Mouse (Mus musculus) small intestine, adult 2 months (tissue): Measurements from ENCODE around the gene Cdc27. TPM values are rescaled to one million over a fixed set of nuclear protein-coding genes. Genes with fewer than 3 reads are reported as not detected.

Experiments
- H3K27ac ChIP-seq: fragments of 200-500 bp; 2 replicates; pipeline ENCODE4 v1.5.1; 2012; ENCODE audit warnings: low read depth, low read length, control low read depth, inconsistent platforms; ENCODE audit not compliant: insufficient read depth
- H3K27me3 ChIP-seq: fragments of 200-500 bp; 2 replicates; pipeline ENCODE4 v1.6.1; 2012; ENCODE audit warnings: mild to moderate bottlenecking, moderate library complexity, low read length, inconsistent platforms; ENCODE audit not compliant: control insufficient read depth, insufficient read depth
- H3K36me3 ChIP-seq: fragments of 200-500 bp; 2 replicates; pipeline ENCODE4 v1.6.1; 2012; ENCODE audit warnings: mild to moderate bottlenecking, low read length, control low read depth, inconsistent platforms; ENCODE audit not compliant: control insufficient read depth, insufficient read depth
- H3K4me1 ChIP-seq: fragments of 200-500 bp; 2 replicates; pipeline ENCODE4 v1.6.1; 2012; ENCODE audit warnings: low read length, inconsistent platforms, mixed read lengths; ENCODE audit not compliant: control insufficient read depth, insufficient read depth, insufficient read length
- H3K4me3 ChIP-seq: fragments of 200-500 bp; 2 replicates; pipeline ENCODE4 v1.5.1; 2012; ENCODE audit warnings: low read depth, mild to moderate bottlenecking, control low read depth, inconsistent platforms, low read length, moderate library complexity
- CTCF ChIP-seq: fragments of 200-500 bp; IDR thresholded peaks from 2 replicates; pipeline ENCODE4 v1.5.1; 2012; ENCODE audit warnings: low read depth, mild to moderate bottlenecking, control low read depth, inconsistent platforms, low read length, moderate library complexity, mixed read lengths; ENCODE audit not compliant: insufficient replicate concordance, insufficient read length; ENCODE audit errors: extremely low read depth
- POLR2A ChIP-seq: fragments of 200-500 bp; IDR thresholded peaks from 2 replicates; pipeline ENCODE4 v1.6.1; 2012; ENCODE audit warnings: low read depth, mild to moderate bottlenecking, control low read depth, inconsistent platforms, low read length, moderate library complexity
- WGBS: fragments of 180-500 bp; shearing (Covaris S2); methylation state at CpG from one replicate; pipeline ENCODE4 v1.1.7; 2018; 5-methylcytosine and 5-hydroxymethylcytosine counted together
- polyA plus RNA-seq: library from polyadenylated mRNA; depleted of rRNA; stranded (reverse); fragments of >200 nt; gene quantifications from 2 replicates; pipeline ENCODE4 v1.2.3, GENCODE M21; 2012

The Cdc27 gene
- polyA plus RNA-seq, 1 experiment: 1.2 TPM

DNA sequence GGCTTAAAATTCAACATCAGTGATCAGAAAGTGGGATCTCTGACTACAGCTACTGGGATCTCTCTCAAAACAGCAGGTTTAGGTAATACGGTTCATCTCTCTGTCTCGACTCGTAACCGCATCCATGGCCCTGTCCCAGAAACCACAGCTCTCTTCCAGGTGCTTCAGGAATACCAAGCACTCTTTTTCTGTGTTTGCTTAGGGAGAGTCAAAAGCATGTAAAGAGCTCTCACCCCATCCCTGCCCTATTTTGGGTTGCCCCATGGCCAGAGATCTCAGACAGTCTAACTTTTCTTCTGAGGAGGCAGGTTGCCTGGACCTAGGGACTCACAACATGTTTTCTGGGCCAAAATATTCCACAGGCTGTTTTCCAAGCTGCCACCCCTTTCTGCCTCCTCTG, 17.9 kb upstream of the Cdc27 start:
- H3K27me3 ChIP-seq: 0 out of 2 replicates have a peak, but pooled peaks cover 3% of the 10 kb centered on the region
- peaks cover 3% of the 10 kb centered on the region for H3K4me1 ChIP-seq
- no peak overlapping the region for H3K27ac ChIP-seq
- no peaks in the 10 kb centered on the region for H3K36me3 ChIP-seq
- H3K4me3 ChIP-seq: no peak overlapping the region
- TF ChIP-seq CTCF (no peak), POLR2A (no peak)
- 90% methylated on average over 4 of the region's 4 CpGs for WGBS

DNA sequence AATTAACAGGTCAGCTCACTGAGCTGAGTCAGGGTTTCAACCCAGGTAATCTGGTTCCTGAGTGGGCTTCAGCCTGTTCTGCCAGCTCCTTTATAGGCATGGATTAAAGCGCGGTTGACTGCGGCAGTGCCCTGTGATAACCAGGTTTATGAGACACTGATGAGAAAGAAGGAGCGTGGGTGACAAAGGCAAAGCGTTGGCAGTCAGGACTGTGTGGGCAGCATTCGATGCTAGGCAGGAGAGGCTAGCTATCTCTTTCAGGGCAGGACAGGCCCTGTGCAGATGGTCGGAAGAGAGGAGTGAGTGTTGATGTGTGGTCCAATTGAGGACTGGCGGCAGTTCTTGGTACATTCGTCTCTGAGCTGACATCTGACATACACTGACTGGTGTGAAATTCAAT, 17.3 kb upstream of the Cdc27 start:
- 84% methylated on average over 9 of the region's 9 CpGs for WGBS
- TF ChIP-seq CTCF: no peak
- TF ChIP-seq POLR2A: no peak
- peaks cover 3% of the 10 kb centered on the region for H3K4me1 ChIP-seq
- 0 out of 2 replicates have a peak, but pooled peaks cover 3% of the 10 kb centered on the region for H3K27me3 ChIP-seq
- no peaks in the 10 kb centered on the region for H3K36me3 ChIP-seq
- H3K27ac ChIP-seq: no peak overlapping the region
- no peak overlapping the region for H3K4me3 ChIP-seq

DNA sequence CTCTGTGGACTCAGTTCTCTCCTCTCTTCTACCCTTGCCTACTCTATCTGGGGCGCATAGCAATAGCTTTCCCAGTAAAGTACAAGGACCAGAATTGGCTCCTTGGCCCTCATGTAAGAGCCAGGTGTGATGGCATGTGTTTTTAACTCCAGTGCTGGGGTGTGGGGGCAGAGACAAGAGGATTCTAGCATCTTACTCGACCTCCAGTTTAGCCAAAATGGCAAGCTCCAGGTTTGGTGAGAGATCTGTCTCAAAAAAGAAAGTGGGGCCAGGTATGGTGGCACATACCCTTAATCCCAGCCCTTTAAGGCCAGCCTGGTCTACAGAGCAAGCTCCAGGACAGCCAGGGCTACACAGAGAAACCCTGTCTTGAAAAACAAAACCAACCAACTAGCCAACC, 16.4 kb upstream of the Cdc27 start:
- no peak overlapping the region for H3K4me3 ChIP-seq
- peaks cover 3% of the 10 kb centered on the region for H3K4me1 ChIP-seq
- no peaks in the 10 kb centered on the region for H3K27me3 ChIP-seq
- TF ChIP-seq CTCF (no peak), POLR2A (no peak)
- no peak overlapping the region for H3K27ac ChIP-seq
- 71% methylated on average over 2 of the region's 2 CpGs for WGBS
- no peaks in the 10 kb centered on the region for H3K36me3 ChIP-seq

DNA sequence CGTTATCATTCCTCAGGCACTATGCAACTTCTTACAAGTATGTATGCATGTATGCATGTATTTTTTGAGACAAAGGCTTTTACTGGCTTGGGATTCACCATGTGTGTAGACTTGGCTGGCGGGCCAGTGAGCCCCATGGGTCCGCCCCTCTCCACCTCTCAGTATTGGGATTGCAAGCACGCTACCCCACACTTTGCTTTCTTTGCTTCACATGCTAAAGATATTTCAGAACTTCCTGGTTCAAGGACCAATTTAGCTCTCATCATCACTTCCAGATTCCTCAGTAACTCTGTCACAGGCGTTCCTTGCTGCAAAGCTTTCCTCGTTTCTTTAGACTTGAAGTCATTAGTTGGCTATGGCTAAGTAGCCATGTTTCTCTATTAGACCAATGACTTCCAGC, 15.7 kb upstream of the Cdc27 start:
- TF ChIP-seq CTCF: no peak
- TF ChIP-seq POLR2A: no peak
- Histone ChIP-seq H3K4me3 (no peak overlapping the region), H3K4me1 (no peaks in the 10 kb centered on the region)

DNA sequence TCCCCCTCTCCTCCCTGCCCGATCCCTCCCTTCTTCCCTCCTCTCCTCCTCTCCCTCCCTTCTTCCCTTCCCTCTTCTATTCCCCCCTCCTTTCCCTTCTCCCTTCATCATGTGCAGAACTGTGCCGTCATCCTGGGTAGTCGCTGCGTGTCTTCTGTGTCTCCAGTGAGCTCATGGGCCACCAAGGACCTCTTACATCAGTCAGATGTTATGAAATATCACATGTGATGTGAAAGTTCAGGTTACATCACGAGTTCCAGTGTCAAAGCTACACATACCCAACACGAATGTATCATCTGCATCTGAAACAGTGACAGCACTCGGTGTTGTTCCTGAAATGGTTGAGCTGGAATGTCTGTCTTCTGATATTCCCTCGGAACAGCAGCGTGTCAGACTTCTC, 14.8 kb upstream of the Cdc27 start:
- WGBS: 84% methylated on average over 9 of the region's 9 CpGs
- Histone ChIP-seq H3K27ac (no peak overlapping the region), H3K4me1 (no peaks in the 10 kb centered on the region), H3K4me3 (no peak overlapping the region), H3K27me3 (no peaks in the 10 kb centered on the region), H3K36me3 (no peaks in the 10 kb centered on the region)
- TF ChIP-seq POLR2A (no peak), CTCF (no peak)

More for the DNA sequence above, 15.7 kb upstream of the Cdc27 start:
- Histone ChIP-seq H3K27me3 (no peaks in the 10 kb centered on the region), H3K36me3 (no peaks in the 10 kb centered on the region), H3K27ac (no peak overlapping the region)
- WGBS: 71% methylated on average over 6 of the region's 6 CpGs

DNA sequence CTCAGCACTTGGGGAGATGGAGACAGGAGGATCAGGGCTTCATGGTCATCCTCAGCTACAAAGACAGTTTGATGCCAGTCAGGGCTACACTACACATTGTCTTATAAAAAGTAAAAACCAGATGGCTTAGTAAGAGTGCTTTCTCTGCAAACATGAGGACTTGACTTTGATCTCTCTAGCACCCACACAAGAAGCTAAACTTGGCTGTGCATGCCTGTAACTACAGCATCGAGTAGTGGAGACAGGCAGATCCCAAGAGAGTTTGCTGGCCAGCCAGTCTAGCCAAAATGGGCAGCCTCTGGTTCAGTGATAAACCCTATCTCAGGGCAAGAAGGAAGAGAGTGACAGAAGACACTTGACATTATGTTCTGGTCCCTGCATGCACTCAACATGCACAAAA, 13.1 kb upstream of the Cdc27 start:
- Histone ChIP-seq H3K4me3 (no peak overlapping the region), H3K27ac (no peak overlapping the region), H3K4me1 (no peaks in the 10 kb centered on the region), H3K27me3 (no peaks in the 10 kb centered on the region), H3K36me3 (no peaks in the 10 kb centered on the region)
- TF ChIP-seq CTCF (no peak), POLR2A (no peak)
- WGBS: 63% methylated on average over 1 of the region's 1 CpGs

DNA sequence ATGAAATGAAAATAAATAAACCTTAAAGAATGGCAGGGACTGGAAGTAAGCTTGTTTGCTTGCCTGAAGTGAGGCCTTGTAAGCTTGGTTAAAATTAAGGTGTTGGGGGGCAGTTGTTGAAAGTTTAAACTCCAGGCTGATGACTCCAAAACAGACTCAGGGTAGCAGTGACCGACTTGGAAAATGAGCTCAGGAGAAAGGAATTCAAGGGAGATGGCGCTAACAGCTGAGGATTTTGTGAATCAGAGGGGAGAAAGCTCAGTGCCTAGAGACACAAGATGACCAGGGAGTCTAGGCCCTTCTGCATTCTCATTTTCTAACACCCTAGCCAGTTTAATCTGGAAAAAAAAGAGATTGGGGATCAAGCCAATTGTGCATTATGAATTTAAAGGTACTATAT, 10.6 kb upstream of the Cdc27 start:
- TF ChIP-seq CTCF (no peak), POLR2A (no peak)
- Histone ChIP-seq H3K27me3 (no peaks in the 10 kb centered on the region), H3K36me3 (no peaks in the 10 kb centered on the region), H3K4me1 (no peaks in the 10 kb centered on the region), H3K4me3 (no peak overlapping the region), H3K27ac (no peak overlapping the region)
- 62% methylated on average over 2 of the region's 2 CpGs for WGBS
